Mouse (Mus musculus) E14TG2a.4 (cell line): Measurements from ENCODE around the gene Pole2.

ENCODE experiments used
- H3K27me3 ChIP-seq: 2 replicates; pipeline ENCODE4 v1.6.1; 2014; ENCODE audit warnings: low read length, control low read depth; ENCODE audit not compliant: insufficient read depth
- H3K36me3 ChIP-seq: 2 replicates; pipeline ENCODE4 v1.6.1; 2014; ENCODE audit warnings: low read length, control low read depth; ENCODE audit not compliant: insufficient read depth
- H3K4me1 ChIP-seq: replicated peaks from 2 replicates; pipeline ENCODE4 v1.6.1; 2014; ENCODE audit warnings: low read depth, low read length, control low read depth
- H3K4me3 ChIP-seq: replicated peaks from 2 replicates; pipeline ENCODE4 v1.5.1; 2014; ENCODE audit warnings: mild to moderate bottlenecking, low read length
- H3K9me3 ChIP-seq: 2 replicates; pipeline ENCODE4 v1.6.1; 2014; ENCODE audit warnings: low read length, control low read depth
- CTCF ChIP-seq: conservative IDR thresholded peaks from 2 replicates; pipeline ENCODE4 v1.5.1; 2014; ENCODE audit warnings: low read length
- NANOG ChIP-seq: IDR thresholded peaks from 2 replicates; pipeline ENCODE4 v1.6.1; 2014; ENCODE audit warnings: borderline replicate concordance, low read length, mixed read lengths
- POU5F1 ChIP-seq: IDR thresholded peaks from 2 replicates; pipeline ENCODE4 v1.6.1; 2014; ENCODE audit warnings: low read length, borderline replicate concordance

Pole2 gene

GRCm38 (mm10) chr12:69216587-69216986, 11.4 kb downstream of the Pole2 start:
- Histone ChIP-seq H3K27me3 (no peaks in the 10 kb centered on the region), H3K4me1 (peaks cover 53% of the 10 kb centered on the region), H3K36me3 (peaks cover 91% of the 10 kb centered on the region), H3K9me3 (no peaks in the 10 kb centered on the region), H3K4me3 (no peak overlapping the region)
- TF ChIP-seq NANOG = no peak

GRCm38 (mm10) chr12:69215000-69215785, 12.8 kb downstream of the Pole2 start:
- Histone ChIP-seq H3K27me3 (no peaks in the 10 kb centered on the region), H3K4me3 (no peak overlapping the region), H3K9me3 (no peaks in the 10 kb centered on the region), H3K4me1 (peaks cover 56% of the 10 kb centered on the region), H3K36me3 (peaks cover 79% of the 10 kb centered on the region)
- TF ChIP-seq NANOG = no peak
- no peak for TF ChIP-seq POU5F1
- no peak for TF ChIP-seq CTCF

- TF ChIP-seq POU5F1 (no peak), CTCF (no peak)
- peaks cover 76% of the 10 kb centered on the region for H3K36me3 ChIP-seq
- no peak overlapping the region for H3K4me3 ChIP-seq
- H3K27me3 ChIP-seq = no peaks in the 10 kb centered on the region
- H3K4me1 ChIP-seq = peaks cover 60% of the 10 kb centered on the region
- H3K9me3 ChIP-seq = no peaks in the 10 kb centered on the region
These were observed 13.6 kb downstream of the Pole2 start for GRCm38 (mm10) chr12:69214393-69214792.

- peaks cover 73% of the 10 kb centered on the region for H3K36me3 ChIP-seq
- no peaks in the 10 kb centered on the region for H3K27me3 ChIP-seq
- no peak overlapping the region for H3K4me3 ChIP-seq
- H3K4me1 ChIP-seq = peaks cover 51% of the 10 kb centered on the region
- H3K9me3 ChIP-seq = no peaks in the 10 kb centered on the region
- TF ChIP-seq NANOG = no peak
- no peak for TF ChIP-seq CTCF
- no peak for TF ChIP-seq POU5F1
These were observed 14.7 kb downstream of the Pole2 start for GRCm38 (mm10) chr12:69213186-69213777.

GRCm38 (mm10) chr12:69211057-69211456, 16.9 kb downstream of the Pole2 start:
- Histone ChIP-seq H3K36me3 (peaks cover 71% of the 10 kb centered on the region), H3K9me3 (no peaks in the 10 kb centered on the region), H3K27me3 (no peaks in the 10 kb centered on the region), H3K4me1 (peaks cover 30% of the 10 kb centered on the region), H3K4me3 (peak overlapping the region; percentile 37; the same call in 1 of the 2 replicates)
- TF ChIP-seq CTCF (0 out of 2 replicates have a peak, but pooled peaks have one; percentile 5), NANOG (no peak), POU5F1 (no peak)

GRCm38 (mm10) chr12:69210056-69210979, 17.7 kb downstream of the Pole2 start:
- TF ChIP-seq NANOG (no peak), CTCF (no peak), POU5F1 (no peak)
- peaks cover 30% of the 10 kb centered on the region for H3K4me1 ChIP-seq
- H3K27me3 ChIP-seq = no peaks in the 10 kb centered on the region
- peak overlapping the region; percentile 37 for H3K4me3 ChIP-seq
- no peaks in the 10 kb centered on the region for H3K9me3 ChIP-seq
- H3K36me3 ChIP-seq = peaks cover 69% of the 10 kb centered on the region

- H3K9me3 ChIP-seq = no peaks in the 10 kb centered on the region
- peaks cover 59% of the 10 kb centered on the region for H3K36me3 ChIP-seq
- no peak overlapping the region for H3K4me3 ChIP-seq
- H3K4me1 ChIP-seq = peaks cover 33% of the 10 kb centered on the region
- TF ChIP-seq POU5F1 (no peak), CTCF (peak; percentile 33; the same call in 1 of the 2 replicates)
- no peaks in the 10 kb centered on the region for H3K27me3 ChIP-seq
These were observed 19.5 kb downstream of the Pole2 start for GRCm38 (mm10) chr12:69208520-69208919.

GRCm38 (mm10) chr12:69207926-69208325, 20.1 kb downstream of the Pole2 start:
- H3K9me3 ChIP-seq = no peaks in the 10 kb centered on the region
- H3K36me3 ChIP-seq = peaks cover 60% of the 10 kb centered on the region
- H3K27me3 ChIP-seq = no peaks in the 10 kb centered on the region
- no peak overlapping the region for H3K4me3 ChIP-seq
- H3K4me1 ChIP-seq = peaks cover 33% of the 10 kb centered on the region
- TF ChIP-seq POU5F1 (no peak), CTCF (no peak), NANOG (no peak)
